Mouse (Mus musculus) embryo, embryonic 11.5 days (tissue): ENCODE data around the gene Glb1.
"Not testable (repeated sequence)": the region's sequence is repeated elsewhere in the genome, so short reads cannot be mapped to it uniquely, and the experiment has no call there.

ENCODE experiments used
- DNase-seq: peaks from one replicate; pipeline ENCODE4 v3.0.0-alpha.2; 2012; ENCODE audit warnings: low read depth, low spot score

Glb1 gene

DNA sequence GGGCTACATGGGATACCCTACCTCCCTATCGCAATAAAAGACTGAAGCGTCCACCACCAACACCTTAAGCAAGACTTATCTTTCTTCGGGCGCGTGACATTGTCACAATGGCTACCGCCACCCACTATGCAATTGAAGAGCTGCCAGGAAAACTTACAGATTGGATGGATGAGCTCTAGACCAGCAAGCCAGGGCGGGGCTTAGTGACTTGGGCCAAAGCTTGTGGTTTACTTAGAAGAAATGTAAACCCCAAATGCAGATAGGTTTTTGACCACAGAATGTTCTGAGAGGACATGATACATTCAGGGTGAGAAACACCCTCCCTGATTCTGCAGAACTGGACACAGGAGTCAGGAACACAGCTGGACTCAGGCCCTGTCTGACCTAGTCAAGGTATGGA, 100.2 kb downstream of the Glb1 start:
- DNase-seq: no peak

DNA sequence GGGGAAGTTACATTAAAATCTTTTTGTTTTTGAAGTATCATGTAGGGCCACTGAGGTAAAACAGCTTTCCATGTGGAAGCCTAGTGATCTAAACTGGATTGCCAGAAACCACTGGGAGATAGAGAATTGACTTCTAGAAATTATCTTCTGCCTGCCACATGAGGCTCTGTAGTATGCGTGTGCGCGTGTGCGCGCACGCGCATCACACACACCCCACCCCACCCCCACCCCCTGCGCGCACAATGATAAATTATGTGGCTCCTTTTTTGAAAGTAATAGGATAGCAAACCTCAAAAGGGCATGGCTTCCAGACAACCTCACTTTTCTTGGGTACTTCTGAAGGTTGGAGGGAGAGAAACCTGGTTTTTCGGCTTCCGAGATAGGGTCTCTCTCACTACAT, 101.0 kb downstream of the Glb1 start:
- no peak for DNase-seq

DNA sequence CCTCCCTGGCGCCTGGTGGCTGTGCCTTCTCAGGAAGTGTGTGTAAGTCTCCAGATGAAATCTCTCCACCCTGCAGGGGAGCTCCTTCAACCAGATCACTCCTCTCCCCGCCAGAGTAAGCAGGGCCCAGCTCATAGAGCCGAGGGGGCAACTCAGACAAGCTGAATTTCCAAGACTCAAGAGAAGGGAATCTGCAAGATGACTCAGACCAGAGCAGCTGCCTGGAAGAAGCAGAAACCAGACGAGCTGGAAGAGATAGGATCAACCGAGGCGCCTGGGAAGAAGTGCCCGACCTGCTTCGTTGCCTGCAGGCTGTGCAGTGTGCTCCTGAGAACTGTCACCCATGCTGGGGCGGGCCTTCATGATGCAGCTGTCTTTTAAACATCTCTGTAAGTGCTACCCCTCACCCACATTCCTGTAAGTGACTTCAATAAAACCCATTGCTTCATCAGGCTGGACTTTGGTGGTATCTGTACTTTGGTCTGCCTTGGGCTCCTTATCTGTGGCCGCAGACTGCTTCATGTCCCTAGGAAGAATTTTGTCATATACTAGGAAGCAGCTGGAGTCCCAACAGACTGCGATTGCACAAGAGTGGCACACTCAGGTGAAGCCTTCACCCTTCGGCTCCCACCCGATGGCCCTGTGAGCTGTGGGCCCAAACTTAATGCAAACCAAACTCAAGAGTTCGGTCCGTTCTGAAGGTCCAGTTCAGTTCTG, 102.0 kb downstream of the Glb1 start:
- DNase-seq: no peak

DNA sequence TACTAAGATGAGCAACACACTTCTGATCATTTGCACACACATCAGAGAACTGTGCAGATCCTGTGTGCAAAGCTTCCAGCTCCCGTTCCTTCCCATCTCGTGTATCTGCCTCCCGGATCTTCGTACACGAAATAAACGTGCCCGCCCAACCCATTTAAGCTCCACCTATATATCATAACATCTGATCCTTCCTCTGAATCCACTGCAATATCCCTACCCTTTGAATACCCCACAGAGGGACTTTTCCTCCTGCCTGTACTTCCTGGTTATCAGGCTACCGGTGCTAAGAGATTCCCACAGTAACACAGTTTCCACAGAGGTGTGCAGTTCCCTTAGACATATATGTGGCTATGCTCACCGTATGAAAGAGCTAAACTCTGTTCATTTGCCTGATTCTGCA, 103.9 kb downstream of the Glb1 start, which contains the start of gene Ccr4:
Gene Ccr4, minus strand, starts transcription at position 101 of the 400 bp plus-strand sequence.
- DNase-seq: no peak

DNA sequence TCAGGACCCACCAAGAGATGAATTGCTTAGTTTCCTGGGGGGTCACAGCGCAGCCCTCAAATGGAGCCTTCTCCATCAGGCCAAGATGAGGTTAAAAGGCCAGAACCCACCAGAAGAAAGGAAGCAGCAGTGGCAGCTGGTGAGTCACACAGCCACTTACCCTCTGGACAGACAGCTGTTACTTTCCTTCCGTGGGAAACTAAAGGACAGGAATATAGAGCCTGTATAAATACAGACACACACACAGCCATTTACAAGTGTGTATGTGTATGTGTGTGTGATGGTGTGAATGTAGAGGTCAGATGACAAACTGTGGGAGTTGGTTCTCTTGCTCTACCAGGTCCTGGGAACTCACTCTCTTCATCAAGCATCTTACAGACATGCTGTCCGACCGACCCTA, 105.7 kb downstream of the Glb1 start:
- no peak for DNase-seq

DNA sequence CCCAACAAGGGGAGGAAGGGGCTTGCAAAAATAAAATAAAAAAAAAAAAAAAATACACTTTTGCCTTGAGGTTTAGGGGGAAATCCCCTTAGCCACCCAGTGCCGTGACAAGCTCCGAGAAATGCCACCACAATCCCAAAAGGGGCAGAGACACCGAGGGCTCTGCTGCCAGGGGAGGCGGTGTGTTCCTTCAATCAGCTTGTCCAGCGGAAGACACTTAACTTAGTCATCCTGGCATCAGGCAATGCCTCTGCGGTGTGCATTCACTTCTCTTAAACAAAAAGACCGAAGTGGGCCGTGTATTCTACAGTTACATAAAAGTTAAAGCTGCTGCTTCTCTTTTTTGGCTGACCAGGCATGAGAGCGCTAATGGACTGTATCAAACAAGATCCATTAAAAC, 106.5 kb downstream of the Glb1 start:
- no peak for DNase-seq

DNA sequence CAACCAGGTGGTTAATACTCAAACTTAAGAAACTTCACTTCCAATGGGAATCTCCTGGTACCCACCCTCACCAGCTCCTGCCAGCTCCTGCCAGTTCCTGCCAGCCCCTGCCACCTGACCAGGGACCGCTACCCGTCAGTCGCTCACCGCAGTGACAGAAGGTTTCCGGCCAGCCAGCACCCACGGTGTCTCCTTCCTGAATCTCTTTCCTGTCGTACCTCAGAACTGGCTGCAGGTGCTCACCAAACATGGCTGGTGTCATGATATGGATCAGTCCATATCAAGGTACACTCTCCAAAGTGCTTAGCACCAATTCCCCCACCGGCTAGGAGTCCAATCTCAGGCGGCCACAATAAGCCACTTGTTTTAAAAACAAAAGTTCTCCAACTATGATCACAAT, 108.9 kb downstream of the Glb1 start:
- no peak for DNase-seq

DNA sequence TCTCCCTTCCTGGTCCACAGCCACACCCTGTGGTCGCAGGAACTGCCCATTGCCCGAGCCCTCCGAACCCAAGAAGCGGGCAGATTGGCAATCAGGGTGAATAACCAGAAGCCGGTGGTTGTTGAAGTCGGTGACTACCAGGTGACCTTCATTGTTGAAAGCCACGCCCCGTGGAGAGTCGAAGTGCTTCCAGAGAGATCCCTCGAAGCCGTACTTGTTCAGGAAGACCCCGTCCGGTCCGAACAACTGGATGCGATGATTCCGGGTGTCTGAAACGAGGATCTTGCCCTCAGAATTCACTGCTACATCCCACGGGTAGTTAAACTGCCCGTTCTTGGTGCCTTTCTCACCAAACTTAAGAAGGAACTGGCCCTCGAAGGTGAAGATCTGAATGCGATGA, 112.0 kb downstream of the Glb1 start:
- DNase-seq: no peak

DNA sequence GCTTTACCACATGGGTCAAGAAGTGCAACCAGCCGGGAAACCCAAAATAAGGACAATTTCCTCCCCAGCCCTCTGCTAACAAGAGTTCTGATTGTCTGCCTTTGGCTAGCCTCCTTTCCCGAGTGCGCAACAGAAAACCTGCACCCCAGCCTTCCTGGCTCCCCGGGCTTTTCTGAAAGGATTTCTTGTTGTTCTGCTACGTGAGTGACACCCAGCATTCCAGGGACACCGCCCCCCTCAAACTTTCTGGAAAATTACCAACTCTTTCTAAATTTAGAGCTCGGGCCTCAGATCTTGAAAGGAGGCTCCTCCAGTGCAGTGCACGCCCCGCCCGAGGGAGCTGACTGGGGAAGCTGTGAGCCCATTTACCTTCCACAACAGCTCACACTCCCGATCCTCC, 114.5 kb downstream of the Glb1 start, which contains the start of gene C130032M10Rik:
Gene C130032M10Rik, plus strand, starts transcription at position 334 of the 400 bp plus-strand sequence.
- no peak for DNase-seq

DNA sequence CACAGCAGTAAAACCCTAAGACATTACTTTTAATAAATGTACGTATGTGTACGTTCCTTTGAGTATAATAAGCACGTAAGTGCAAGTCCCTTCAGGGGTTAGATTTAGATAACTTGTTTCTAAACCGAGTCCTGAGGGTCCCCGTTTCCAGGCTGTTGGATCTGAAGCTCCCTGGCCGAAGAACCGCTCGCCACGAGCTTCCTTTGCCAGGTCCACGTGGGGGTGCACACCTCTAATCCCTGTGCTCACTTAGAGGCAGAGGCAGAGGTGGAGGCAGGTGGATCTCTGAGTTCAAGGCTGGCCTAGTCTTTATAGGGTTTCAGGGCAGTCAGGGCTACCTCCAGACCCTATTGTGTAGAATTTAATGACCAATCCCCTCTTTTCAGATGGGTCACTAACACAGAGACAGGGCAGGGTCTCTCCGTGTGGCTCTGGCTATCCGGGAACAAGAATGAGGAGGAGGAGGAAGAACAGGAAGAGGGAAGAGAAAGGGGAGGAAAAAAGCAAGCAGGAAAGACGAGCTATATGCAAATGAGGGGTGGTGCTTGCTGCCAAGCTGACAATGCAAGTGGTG, 117.1 kb downstream of the Glb1 start:
- DNase-seq: no peak

DNA sequence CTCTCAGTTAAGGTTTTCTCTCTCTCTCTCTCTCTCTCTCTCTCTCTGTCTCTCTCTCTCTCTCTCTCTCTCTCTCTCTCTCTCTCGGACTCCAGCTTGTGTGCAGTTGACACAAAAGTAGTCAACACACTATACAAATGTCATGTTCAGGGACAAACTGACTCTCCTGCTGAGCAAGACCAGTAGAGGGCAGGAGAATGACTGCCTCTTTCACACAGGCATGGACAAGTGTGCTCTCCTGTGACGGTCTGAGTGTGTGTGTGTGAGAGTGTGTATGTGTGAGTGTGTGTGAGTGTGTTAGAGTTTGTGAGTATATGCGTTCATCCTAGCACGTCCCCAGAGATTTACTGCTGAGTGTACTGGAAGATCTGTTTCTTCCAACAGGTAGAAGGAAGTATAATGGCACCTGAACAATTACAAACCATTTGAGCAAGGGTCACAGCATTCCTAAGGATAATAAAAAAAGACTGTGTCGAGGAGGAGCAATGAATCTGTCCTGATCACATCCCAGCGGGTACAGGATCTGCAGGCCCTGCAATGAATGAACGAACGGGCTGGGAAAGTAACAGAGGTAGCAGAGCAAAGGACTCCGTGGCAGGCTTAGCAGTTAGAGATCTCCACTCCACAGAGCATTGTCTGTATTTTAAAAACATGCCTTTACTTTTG, 118.1 kb downstream of the Glb1 start:
- DNase-seq: no peak

DNA sequence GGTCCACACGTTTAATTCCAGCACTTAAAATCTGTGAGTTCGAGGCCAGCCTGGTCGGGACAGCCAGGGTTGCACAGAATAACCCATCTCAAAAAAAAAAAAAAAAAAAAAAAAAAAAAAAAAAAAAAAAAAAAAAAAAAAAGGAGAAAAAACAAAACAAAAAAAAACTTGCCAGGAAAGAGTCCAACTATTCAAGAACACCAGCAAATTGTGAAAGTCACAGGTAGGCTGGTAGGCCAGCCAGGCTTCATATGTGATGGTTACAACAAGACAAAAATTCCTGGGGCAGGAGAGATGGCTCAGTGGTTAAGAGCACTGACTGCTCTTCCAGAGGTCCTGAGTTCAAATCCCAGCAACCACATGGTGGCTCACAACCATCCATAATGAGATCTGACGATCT, 119.7 kb downstream of the Glb1 start:
- not testable (repeated sequence) for DNase-seq

DNA sequence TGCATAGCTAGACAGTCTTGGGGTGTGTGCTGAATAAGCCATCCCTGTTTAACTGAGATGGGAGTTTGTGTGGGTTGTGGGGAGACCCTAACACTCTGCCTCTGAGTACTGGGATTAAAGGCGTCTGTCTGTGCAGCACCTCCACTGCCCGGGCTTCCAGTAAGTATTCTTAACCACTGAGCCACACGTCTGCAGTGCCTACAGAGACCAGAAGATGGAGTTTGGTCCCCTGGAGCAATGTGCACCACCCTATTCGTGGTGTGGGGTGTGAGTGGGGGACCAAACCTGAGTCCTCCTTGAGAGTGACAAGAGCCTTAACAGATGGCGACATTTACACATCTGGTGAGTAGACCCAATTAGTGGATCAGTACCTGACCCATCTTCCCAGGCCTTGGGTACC, 121.2 kb downstream of the Glb1 start:
- DNase-seq: no peak

DNA sequence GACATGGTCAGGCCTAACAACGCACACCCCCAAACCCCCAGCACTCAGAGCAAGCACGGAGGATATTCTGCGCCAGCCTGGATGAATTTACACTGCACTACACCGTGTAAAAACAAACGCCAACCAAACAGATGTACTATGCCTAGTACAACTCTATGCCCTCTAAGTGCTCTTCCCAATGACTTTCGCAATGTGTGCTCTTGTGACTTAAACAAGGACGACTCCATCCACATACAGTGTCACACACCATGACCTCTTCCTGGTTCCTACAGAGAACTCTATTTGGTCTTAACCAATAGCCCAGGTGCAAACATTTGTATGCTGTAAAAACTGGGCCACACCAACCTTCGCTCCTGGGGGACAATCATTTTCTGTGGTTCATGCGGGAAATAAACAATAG, 121.6 kb downstream of the Glb1 start:
- no peak for DNase-seq
